Mouse (Mus musculus) ES-E14 (cell line): ENCODE data around the gene Jak3. TPM values are rescaled to one million over a fixed set of nuclear protein-coding genes. Genes with fewer than 3 reads are reported as not detected.

Source experiments
- DNase-seq: peaks from one replicate; pipeline ENCODE4 v3.0.0-alpha.2; 2013; ENCODE audit warnings: low read depth, low spot score
- H3K27ac ChIP-seq: 2 replicates; pipeline ENCODE4 v1.5.1; 2012; ENCODE audit warnings: low read depth, mild to moderate bottlenecking, low read length, moderate library complexity, mixed read lengths; ENCODE audit not compliant: poor library complexity, insufficient read depth, severe bottlenecking
- H3K36me3 ChIP-seq: 2 replicates; pipeline ENCODE4 v1.6.1; 2012; ENCODE audit warnings: mild to moderate bottlenecking, low read length, moderate library complexity, mixed read lengths; ENCODE audit not compliant: control insufficient read depth, poor library complexity, insufficient read depth, severe bottlenecking
- H3K4me1 ChIP-seq, 2 experiments: fragments of 150-350 bp in 1 of 2; sonication (generic) in 1 of 2; 2 replicates each; pipeline ENCODE4 v1.6.1; 2012; ENCODE audit warnings: low read length in 2 of 2, mild to moderate bottlenecking in 1 of 2, mixed read lengths in 1 of 2; ENCODE audit not compliant: control insufficient read depth in 2 of 2, insufficient read depth in 2 of 2, poor library complexity in 1 of 2
- H3K4me3 ChIP-seq, 2 experiments: fragments of 150-350 bp in 1 of 2; sonication (generic) in 1 of 2; 2 replicates each; pipeline ENCODE4 v1.5.1; 2012; ENCODE audit warnings: low read length in 2 of 2, low read depth in 1 of 2, mild to moderate bottlenecking in 1 of 2, mixed read lengths in 1 of 2; ENCODE audit not compliant: insufficient read depth in 1 of 2, poor library complexity in 1 of 2, severe bottlenecking in 1 of 2
- H3K9ac ChIP-seq: 2 replicates; pipeline ENCODE4 v1.6.1; 2012; ENCODE audit warnings: low read depth, mild to moderate bottlenecking, low read length, mixed read lengths; ENCODE audit not compliant: poor library complexity, insufficient read depth, severe bottlenecking
- H3K9me3 ChIP-seq: fragments of 150-350 bp; sonication (generic); 2 replicates; pipeline ENCODE4 v1.6.1; 2012; ENCODE audit warnings: low read depth, mild to moderate bottlenecking, low read length; ENCODE audit not compliant: control insufficient read depth, insufficient read depth
- CHD2 ChIP-seq: IDR thresholded peaks from 2 replicates; pipeline ENCODE4 v1.6.1; 2014; ENCODE audit warnings: mild to moderate bottlenecking, low read depth, low read length, inconsistent platforms
- HCFC1 ChIP-seq: IDR thresholded peaks from 2 replicates; pipeline ENCODE4 v1.6.1; 2012; ENCODE audit warnings: low read length, inconsistent platforms, borderline replicate concordance; ENCODE audit not compliant: insufficient read depth
- MAFK ChIP-seq: IDR thresholded peaks from 2 replicates; pipeline ENCODE4 v1.6.1; 2014; ENCODE audit warnings: mild to moderate bottlenecking, low read depth, low read length, inconsistent platforms; ENCODE audit not compliant: insufficient read depth
- ZC3H11A ChIP-seq: IDR thresholded peaks from 2 replicates; pipeline ENCODE4 v1.6.1; 2012; ENCODE audit warnings: low read depth, mild to moderate bottlenecking, inconsistent platforms, low read length, borderline replicate concordance
- ZNF384 ChIP-seq: IDR thresholded peaks from 2 replicates; pipeline ENCODE4 v1.6.1; 2012; ENCODE audit warnings: low read depth, low read length, inconsistent platforms
- in situ Hi-C, 2 experiments: fragments of 600-800 bp; cut with MboI; formaldehyde crosslinking; loops; one replicate each; pipeline ENCODE4 v1.15.1; 2025; ENCODE audit warnings: low sequenced_read_pairs in 2 of 2, inconsistent platforms in 1 of 2; ENCODE audit not compliant: unreplicated experiment in 2 of 2
- total RNA-seq: library from RNA; depleted of rRNA; stranded (reverse); fragments of 300-350 nt; gene quantifications from 2 replicates; pipeline ENCODE4 v1.2.3, GENCODE M21; 2012

The Jak3 gene
- total RNA-seq, 1 experiment: 19.0 TPM

- Histone ChIP-seq H3K36me3 (peaks cover 2% of the 10 kb centered on the region; the same call in 1 of the 2 replicates), H3K4me1 (peaks cover 4 to 13% of the 10 kb centered on the region in 2 experiments; a peak in 2 of 4 replicates), H3K27ac (no peak overlapping the region; the same call in 1 of the 2 replicates), H3K4me3 (peak overlapping the region; percentile 32 to 50; a peak in 2 of 4 replicates), H3K9ac (peak overlapping the region; percentile 29), H3K9me3 (no peaks in the 10 kb centered on the region)
- TF ChIP-seq CHD2 (no peak), ZC3H11A (peak; percentile 60; the same call in 1 of the 2 replicates)
- peak; percentile 86 for DNase-seq
- in situ Hi-C loops: no loop called here
Observed at GRCm38 (mm10) chr8:71709800-71710446, 33.8 kb downstream of the Jak3 start.

DNA sequence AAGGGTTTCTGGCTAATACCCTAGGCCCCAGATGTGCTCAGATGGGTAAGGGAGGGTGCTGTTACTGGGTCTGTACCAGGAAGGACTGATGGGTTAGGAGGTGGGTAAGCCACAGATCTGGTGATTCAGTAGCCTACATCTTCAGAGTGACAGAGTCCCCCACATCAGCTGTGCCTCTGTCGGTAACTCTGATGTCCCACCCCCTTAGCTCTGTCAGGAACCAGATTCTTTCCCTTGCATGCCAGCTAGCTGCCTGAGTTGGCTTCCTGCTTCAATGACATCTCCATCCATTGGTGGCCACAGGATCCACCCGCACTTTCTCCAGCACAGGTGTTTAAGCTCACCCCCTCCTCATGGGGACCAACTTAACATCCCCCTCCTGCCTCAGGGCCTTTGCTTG is 35.5 kb downstream of the Jak3 start:
- TF ChIP-seq CHD2 (no peak), ZC3H11A (no peak), ZNF384 (no peak), HCFC1 (no peak), MAFK (no peak)
- no peaks in the 10 kb centered on the region for H3K9me3 ChIP-seq
- no peak for DNase-seq

DNA sequence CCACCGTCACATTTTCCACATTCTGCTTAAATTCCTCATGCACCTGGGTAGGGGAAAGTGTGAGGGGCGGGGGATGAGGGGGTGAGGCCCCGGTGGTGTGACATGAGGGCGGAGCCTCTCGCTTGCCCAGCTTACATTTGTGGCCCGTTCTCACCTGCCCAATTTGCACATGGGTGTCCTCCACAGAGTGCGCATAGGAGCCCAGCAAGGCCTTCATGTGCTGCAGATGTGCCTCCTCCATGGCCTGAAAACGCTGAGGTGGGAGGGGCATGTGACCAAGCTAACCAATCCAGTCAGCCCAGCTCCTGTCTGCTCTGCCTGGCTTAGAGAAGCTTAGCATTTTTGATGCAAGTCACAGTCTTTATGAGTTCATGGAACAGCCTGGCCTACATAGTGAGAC is 39.4 kb downstream of the Jak3 start:
- in situ Hi-C loops: no loop called here
- no peak overlapping the region for H3K27ac ChIP-seq
- peaks cover 2 to 8% of the 10 kb centered on the region in 2 experiments; a peak in 2 of 4 replicates for H3K4me1 ChIP-seq
- no peak for DNase-seq
- H3K36me3 ChIP-seq: peaks cover 9% of the 10 kb centered on the region; the same call in 1 of the 2 replicates
- H3K9ac ChIP-seq: no peak overlapping the region
- TF ChIP-seq ZNF384 (no peak), ZC3H11A (no peak), CHD2 (no peak), HCFC1 (no peak), MAFK (no peak)
- no peaks in the 10 kb centered on the region for H3K9me3 ChIP-seq
- no peak overlapping the region for H3K4me3 ChIP-seq

More for the DNA sequence above, 35.5 kb downstream of the Jak3 start:
- Histone ChIP-seq H3K4me3 (no peak overlapping the region), H3K9ac (no peak overlapping the region), H3K36me3 (peaks cover 5% of the 10 kb centered on the region; the same call in 1 of the 2 replicates), H3K27ac (no peak overlapping the region), H3K4me1 (peaks cover 6 to 17% of the 10 kb centered on the region in 2 experiments; a peak in 2 of 4 replicates)
- in situ Hi-C loops: no loop called here

DNA sequence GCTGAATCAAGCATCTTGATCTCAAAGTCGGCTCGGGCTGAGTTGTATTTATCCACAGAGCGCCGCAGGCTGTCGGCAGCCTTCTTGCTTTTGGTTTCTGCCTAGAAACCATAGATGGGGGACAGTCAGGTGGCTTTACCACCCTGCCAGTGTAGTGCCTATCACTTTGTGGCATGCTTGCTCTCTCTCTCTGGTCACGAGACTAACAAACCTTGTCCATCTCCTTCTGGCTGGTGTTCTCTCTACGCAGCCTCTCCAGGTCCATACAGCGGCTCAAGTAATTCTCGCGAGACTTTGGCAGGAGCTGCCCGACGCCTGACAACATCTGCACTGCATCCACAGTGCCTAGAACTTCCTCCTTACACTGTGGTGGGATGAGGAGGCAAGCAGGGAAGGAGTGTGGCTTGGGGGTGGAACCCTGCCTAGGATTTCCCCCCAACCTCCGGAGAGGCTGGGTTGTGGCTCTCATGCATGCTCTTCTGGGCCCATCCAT is 40.5 kb downstream of the Jak3 start:
- H3K27ac ChIP-seq: no peak overlapping the region
- H3K9me3 ChIP-seq: no peaks in the 10 kb centered on the region
- no peak for DNase-seq
- TF ChIP-seq MAFK (no peak), HCFC1 (no peak), ZNF384 (no peak), ZC3H11A (no peak), CHD2 (peak; percentile 73; the same call in 1 of the 2 replicates)
- H3K4me3 ChIP-seq: no peak overlapping the region
- in situ Hi-C loops: no loop called here
- H3K9ac ChIP-seq: peak overlapping the region; percentile 14; the same call in 1 of the 2 replicates
- H3K36me3 ChIP-seq: peaks cover 9% of the 10 kb centered on the region; the same call in 1 of the 2 replicates
- H3K4me1 ChIP-seq: peaks cover 2 to 8% of the 10 kb centered on the region in 2 experiments; a peak in 2 of 4 replicates
